Mouse (Mus musculus): ENCODE measurements around the gene Myof.

GRCm38 (mm10) chr19:37921098-37921497 lies 122.3 kb downstream of the Myof start:
- TF ChIP-seq POLR2A (IDR thresholded peaks at IDR 0.05; ENCODE audit: extremely low read depth, insufficient read depth, low read length) (no peak), CTCF (IDR thresholded peaks at IDR 0.05; ENCODE audit: low read depth, low read length) (no peak)

All from liver, adult 2 months (tissue).